Mouse (Mus musculus) spleen, adult 2 months (tissue): Measurements from ENCODE around the gene Klhl29.

Source experiments
- CTCF ChIP-seq: fragments of 200-500 bp; IDR thresholded peaks from 2 replicates; pipeline ENCODE4 v1.5.1; 2011; ENCODE audit warnings: mild to moderate bottlenecking, inconsistent platforms; ENCODE audit not compliant: insufficient read depth, insufficient read length, insufficient replicate concordance; ENCODE audit errors: extremely low read depth
- POLR2A ChIP-seq: fragments of 200-500 bp; IDR thresholded peaks from 2 replicates; pipeline ENCODE4 v1.6.1; 2011; ENCODE audit warnings: low read depth, low read length, inconsistent platforms

DNA sequence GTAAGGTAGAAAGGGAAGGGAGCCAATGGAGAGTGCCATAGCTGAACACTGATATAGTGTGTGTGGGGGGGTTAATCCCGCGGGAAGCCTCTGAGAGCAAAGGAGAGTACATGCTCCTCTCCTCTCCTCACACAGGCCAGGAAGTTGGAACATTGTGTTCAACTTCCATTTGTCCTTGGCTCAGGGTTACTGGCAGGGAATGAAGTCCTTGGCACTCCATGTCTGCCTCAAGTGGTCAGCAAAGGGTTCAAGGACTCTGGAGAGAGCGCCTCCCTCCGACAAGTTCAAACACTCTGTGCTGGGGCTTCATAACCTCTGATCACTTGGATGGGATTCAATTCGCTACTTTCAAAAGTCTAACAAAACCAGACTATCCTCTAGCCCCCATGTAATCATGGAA is 71.6 kb downstream of the Klhl29 start:
- TF ChIP-seq CTCF (no peak), POLR2A (no peak)
